Mouse (Mus musculus): Measurements from ENCODE around the gene Tmem211. TPM values are rescaled to one million over a fixed set of nuclear protein-coding genes. Genes with fewer than 3 reads are reported as not detected.
A peak's percentile ranks its signal among the peaks of the same experiment; 100 is the strongest.

Tmem211 gene
- polyA plus RNA-seq (2015; fragmentation: Nextera tagmentation; extraction: Ambion mirVana) = not detected in 2 replicates

DNA sequence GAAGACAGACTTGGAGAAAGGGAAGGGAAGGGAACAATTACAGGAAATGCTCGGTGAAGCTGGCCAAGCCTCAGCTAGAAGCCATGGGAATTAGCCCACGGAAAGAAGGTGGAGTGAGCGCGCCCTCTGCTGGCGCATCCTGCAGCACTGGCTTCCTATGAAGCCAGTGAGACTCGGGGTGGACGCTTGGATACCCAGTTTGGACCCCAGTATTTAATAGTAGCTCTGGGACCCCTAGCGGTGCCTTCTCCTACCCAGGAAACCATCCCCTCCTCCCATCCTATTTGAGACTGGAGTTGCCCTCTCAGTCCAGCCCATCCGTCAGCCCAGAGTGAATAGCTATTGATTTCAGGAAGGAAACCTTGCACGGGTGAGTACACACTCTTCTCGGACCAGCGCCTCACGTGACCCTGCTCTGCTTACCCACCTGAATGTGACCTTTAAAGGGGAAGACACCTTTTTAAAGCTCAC is at the start of gene Tmem211:
Gene Tmem211 (plus strand): TSS at position 278 of the 471 bp plus-strand sequence.
- peak; percentile 57; the same call in 1 of the 2 replicates for ATAC-seq (ENCODE audit: extremely low read depth, insufficient number of reproducible peaks, low FRiP score, low TSS enrichment)
- H3K4me2 ChIP-seq = peak within 1 kb of the TSS; percentile 63
- peak within 1 kb of the TSS; percentile 28 for H3K4me3 ChIP-seq
- 2% methylated on average over 13 of the region's 13 CpGs for WGBS
- H3K4me1 ChIP-seq = peaks cover 16% of the 10 kb centered on the region
- no peaks in the 10 kb centered on the region for H3K9me3 ChIP-seq
- H3K27ac ChIP-seq (replicated peaks) = peak within 1 kb of the TSS; percentile 72
- peaks cover 21% of the 10 kb centered on the region for H3K27me3 ChIP-seq (replicated peaks)
- H3K9ac ChIP-seq = peak within 1 kb of the TSS; percentile 57
- H3K36me3 ChIP-seq = no peaks in the 10 kb centered on the region

DNA sequence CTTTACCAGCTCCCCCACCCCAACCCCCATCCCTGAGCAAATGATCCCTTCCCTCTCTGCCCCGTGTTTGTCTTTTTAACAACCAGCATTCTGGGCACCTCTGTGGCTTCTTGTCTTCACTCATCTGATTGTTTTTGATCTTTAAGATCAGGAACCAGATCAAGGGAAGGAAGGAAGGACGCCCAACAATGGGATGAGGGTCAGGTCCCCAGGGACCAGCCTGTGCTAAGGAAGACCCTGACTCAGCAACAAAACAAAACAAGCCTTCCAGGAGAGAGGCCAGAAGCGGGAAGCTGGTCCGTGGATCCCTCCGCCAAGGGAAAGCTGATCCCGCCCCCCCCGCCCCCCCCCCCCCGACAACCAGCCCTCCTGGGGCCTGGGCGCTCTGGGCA is 47.3 kb upstream of the Tmem211 start:
- H3K4me1 ChIP-seq = peaks cover 20% of the 10 kb centered on the region
- 4% methylated on average over 9 of the region's 9 CpGs for WGBS
- ATAC-seq (ENCODE audit: extremely low read depth, insufficient number of reproducible peaks, low FRiP score, low TSS enrichment) = no peak

DNA sequence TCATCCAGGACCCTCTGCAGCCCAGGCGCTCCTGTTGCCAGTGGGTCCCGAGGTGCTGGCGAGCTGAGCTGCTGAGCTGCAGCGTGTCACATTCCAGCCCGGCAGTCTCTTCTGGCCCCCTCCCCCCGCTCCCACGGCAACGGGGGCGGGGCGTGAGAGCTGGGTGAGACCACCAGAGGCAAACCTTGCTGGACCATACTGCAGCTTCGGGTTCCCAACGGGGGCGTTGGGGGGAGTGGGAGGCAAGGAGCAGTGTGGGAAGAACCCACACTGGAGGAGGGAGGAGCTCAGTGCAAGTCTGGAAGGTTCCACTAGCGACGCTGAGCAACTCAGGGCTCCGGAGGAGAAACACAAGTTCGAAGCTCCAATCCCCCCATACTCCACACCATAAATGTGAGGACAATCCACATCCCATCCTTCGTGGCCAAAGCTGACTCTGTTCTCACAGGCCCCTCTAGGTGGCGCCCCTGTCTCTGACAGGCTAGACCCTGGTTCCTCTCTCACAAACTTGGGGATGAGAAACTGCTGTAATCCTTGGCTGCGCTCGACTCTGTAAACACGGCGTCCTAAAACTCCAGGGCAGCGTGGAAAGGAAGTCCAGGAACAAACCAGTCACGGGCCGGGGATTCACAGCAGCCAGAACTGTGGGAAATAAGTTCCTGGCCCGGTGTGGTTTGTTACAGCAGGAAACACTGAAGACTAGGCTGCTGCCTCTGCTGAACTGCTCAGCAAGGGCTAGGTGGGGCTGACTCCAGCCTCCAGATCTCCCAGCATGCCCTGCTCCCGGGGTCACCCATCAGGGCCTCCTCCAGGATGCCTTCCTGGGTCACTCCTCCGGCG is 46.6 kb upstream of the Tmem211 start:
- H3K27ac ChIP-seq (replicated peaks) = peak overlapping the region; percentile 76
- H3K9me3 ChIP-seq = peaks cover 2% of the 10 kb centered on the region; the same call in 1 of the 2 replicates
- H3K4me2 ChIP-seq = peak overlapping the region; percentile 71
- 2% methylated on average over 30 of the region's 30 CpGs for WGBS
- peak overlapping the region; percentile 47 for H3K4me3 ChIP-seq
- H3K9ac ChIP-seq = peak overlapping the region; percentile 80
- H3K4me1 ChIP-seq = peaks cover 19% of the 10 kb centered on the region
- peak; percentile 42; the same call in 1 of the 2 replicates for ATAC-seq (ENCODE audit: extremely low read depth, insufficient number of reproducible peaks, low FRiP score, low TSS enrichment)
- no peaks in the 10 kb centered on the region for H3K27me3 ChIP-seq (replicated peaks)
- H3K36me3 ChIP-seq = 0 out of 2 replicates have a peak, but pooled peaks cover 6% of the 10 kb centered on the region

More for the DNA sequence above, 47.3 kb upstream of the Tmem211 start:
- Histone ChIP-seq H3K27me3 (replicated peaks) (no peaks in the 10 kb centered on the region), H3K4me2 (peak overlapping the region; percentile 71), H3K9ac (peak overlapping the region; percentile 80), H3K36me3 (0 out of 2 replicates have a peak, but pooled peaks cover 6% of the 10 kb centered on the region), H3K27ac (replicated peaks) (peak overlapping the region; percentile 76), H3K9me3 (peaks cover 2% of the 10 kb centered on the region; the same call in 1 of the 2 replicates), H3K4me3 (peak overlapping the region; percentile 47)

DNA sequence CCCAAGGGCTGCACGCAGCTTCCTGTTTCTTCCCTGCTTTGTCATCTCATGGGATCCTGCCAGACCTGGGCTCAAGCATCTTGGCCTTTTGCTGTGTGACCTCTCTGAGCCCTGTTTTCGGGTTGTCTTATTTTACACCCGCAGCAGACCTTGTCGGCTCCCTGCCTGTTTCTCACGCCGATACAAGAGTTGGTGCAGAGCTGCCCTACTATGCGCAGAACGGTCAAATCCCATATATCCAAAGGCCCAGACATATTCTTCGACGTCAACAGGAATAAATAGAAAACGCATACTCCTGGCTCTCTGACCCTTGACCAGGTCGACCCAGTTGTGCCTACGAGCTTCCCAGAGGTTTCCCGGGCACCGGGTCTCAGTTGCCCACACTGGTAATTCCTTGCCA is 46.0 kb upstream of the Tmem211 start:
- Histone ChIP-seq H3K27ac (replicated peaks) (peak overlapping the region; percentile 76), H3K9ac (peak overlapping the region; percentile 80), H3K27me3 (replicated peaks) (no peaks in the 10 kb centered on the region), H3K4me2 (peak overlapping the region; percentile 71), H3K4me3 (peak overlapping the region; percentile 47), H3K36me3 (0 out of 2 replicates have a peak, but pooled peaks cover 6% of the 10 kb centered on the region), H3K9me3 (peaks cover 2% of the 10 kb centered on the region; the same call in 1 of the 2 replicates), H3K4me1 (peaks cover 16% of the 10 kb centered on the region)
- 76% methylated on average over 15 of the region's 15 CpGs for WGBS
- no peak for ATAC-seq (ENCODE audit: extremely low read depth, insufficient number of reproducible peaks, low FRiP score, low TSS enrichment)

DNA sequence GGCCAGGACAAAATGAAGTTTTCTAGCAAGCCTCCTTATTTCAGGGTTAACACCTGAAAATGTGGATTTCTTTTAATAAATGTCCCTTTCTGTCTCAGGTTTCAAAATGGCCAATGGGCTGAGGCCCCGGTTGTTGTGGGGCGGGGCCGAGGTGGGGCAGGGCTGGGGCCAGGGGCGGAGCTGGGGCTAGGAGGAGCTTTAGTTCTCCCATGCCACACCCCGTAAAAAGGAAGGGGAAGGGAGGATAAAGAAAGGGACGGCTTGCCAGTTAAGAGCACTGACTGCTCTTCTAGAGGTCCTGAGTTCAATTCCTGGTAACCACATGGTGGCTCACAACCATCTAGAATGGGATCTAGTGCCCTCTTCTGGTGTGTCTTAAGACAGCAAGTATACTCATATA is 45.3 kb upstream of the Tmem211 start:
- Histone ChIP-seq H3K9ac (no peak overlapping the region), H3K4me1 (peaks cover 16% of the 10 kb centered on the region), H3K36me3 (0 out of 2 replicates have a peak, but pooled peaks cover 6% of the 10 kb centered on the region), H3K4me2 (no peak overlapping the region), H3K4me3 (no peak overlapping the region), H3K9me3 (peaks cover 2% of the 10 kb centered on the region; the same call in 1 of the 2 replicates), H3K27ac (replicated peaks) (peak overlapping the region; percentile 43), H3K27me3 (replicated peaks) (no peaks in the 10 kb centered on the region)
- WGBS = 31% methylated on average over 6 of the region's 6 CpGs
- ATAC-seq (ENCODE audit: extremely low read depth, insufficient number of reproducible peaks, low FRiP score, low TSS enrichment) = no peak

DNA sequence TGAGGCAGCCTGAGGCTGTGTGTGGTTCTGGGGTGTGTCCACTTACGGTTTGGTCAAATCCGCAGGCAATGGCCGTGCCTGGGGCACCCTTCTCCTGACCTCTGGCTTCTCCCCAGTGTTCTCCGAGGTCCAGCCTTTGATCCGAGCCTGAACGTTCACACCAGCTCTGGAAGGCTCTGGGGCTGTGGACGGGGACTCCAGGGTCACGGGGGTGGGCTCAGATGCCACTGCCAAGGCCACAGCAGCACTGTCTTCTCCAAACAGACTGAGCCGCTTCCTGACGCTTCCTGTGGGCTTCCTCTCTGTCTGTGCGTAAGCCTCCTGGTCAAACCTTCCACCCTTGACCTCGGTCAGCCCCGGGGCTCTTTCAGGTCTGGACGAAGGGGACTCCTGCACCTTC is 36.2 kb upstream of the Tmem211 start:
- H3K4me3 ChIP-seq = no peak overlapping the region
- H3K4me2 ChIP-seq = no peak overlapping the region
- H3K27me3 ChIP-seq (replicated peaks) = no peaks in the 10 kb centered on the region
- 61% methylated on average over 14 of the region's 14 CpGs for WGBS
- H3K27ac ChIP-seq (replicated peaks) = no peak overlapping the region
- H3K36me3 ChIP-seq = no peaks in the 10 kb centered on the region; the same call in 1 of the 2 replicates
- no peak for ATAC-seq (ENCODE audit: extremely low read depth, insufficient number of reproducible peaks, low FRiP score, low TSS enrichment)
- H3K4me1 ChIP-seq = peaks cover 3% of the 10 kb centered on the region; the same call in 1 of the 2 replicates
- H3K9ac ChIP-seq = no peak overlapping the region
- no peaks in the 10 kb centered on the region for H3K9me3 ChIP-seq

DNA sequence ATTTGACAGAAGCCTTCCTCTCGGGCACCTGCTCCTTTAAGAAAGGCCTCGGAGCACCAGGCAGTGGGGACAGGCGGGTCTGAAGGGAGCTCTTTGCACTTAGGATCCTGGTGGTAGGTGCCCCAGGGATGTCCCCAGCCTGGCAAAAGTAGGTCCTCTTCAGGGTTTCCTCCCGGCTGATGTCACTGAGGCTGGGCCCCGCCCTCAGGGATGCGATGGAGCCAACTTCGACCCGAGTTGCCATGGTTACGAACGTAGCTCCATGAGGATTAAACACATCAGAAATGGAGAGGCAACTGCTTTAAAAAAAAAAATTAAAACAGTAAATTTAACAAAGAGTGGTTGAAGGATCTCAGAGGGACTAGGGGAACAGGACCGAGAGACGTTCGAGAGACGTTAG is 34.8 kb upstream of the Tmem211 start:
- 69% methylated on average over 14 of the region's 14 CpGs for WGBS

DNA sequence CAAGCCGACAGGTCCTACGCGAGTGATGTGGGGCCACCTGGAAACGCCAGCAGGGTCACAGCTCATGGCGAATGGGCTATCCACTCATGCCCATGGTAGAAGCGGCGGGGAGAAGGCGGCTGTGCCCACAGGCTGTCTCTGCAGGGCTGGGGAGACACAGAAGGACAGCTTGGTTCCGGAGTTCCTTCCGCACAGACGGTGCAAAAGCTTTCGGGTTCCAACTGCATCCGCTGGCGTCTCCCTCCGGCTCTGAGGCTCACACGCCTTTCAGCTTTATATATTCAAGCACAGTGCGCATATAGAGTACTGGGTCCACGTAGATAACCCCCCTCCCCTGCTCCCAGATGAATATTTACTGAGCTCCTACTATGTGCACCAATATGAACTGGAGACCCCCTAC is 32.9 kb upstream of the Tmem211 start:
- H3K4me2 ChIP-seq = no peak overlapping the region
- peaks cover 22% of the 10 kb centered on the region for H3K4me1 ChIP-seq
- H3K27me3 ChIP-seq (replicated peaks) = 0 out of 2 replicates have a peak, but pooled peaks cover 6% of the 10 kb centered on the region
- no peak overlapping the region for H3K27ac ChIP-seq (replicated peaks)
- WGBS = 85% methylated on average over 18 of the region's 18 CpGs
- no peak overlapping the region for H3K9ac ChIP-seq
- H3K36me3 ChIP-seq = no peaks in the 10 kb centered on the region; the same call in 1 of the 2 replicates
- no peak overlapping the region for H3K4me3 ChIP-seq
- ATAC-seq (ENCODE audit: extremely low read depth, insufficient number of reproducible peaks, low FRiP score, low TSS enrichment) = no peak
- no peaks in the 10 kb centered on the region for H3K9me3 ChIP-seq

More for the DNA sequence above, 34.8 kb upstream of the Tmem211 start:
- Histone ChIP-seq H3K9me3 (no peaks in the 10 kb centered on the region), H3K36me3 (no peaks in the 10 kb centered on the region; the same call in 1 of the 2 replicates), H3K4me1 (peaks cover 11% of the 10 kb centered on the region), H3K27me3 (replicated peaks) (0 out of 2 replicates have a peak, but pooled peaks cover 6% of the 10 kb centered on the region), H3K4me3 (no peak overlapping the region), H3K9ac (no peak overlapping the region), H3K4me2 (no peak overlapping the region), H3K27ac (replicated peaks) (no peak overlapping the region)
- ATAC-seq (ENCODE audit: extremely low read depth, insufficient number of reproducible peaks, low FRiP score, low TSS enrichment) = no peak

DNA sequence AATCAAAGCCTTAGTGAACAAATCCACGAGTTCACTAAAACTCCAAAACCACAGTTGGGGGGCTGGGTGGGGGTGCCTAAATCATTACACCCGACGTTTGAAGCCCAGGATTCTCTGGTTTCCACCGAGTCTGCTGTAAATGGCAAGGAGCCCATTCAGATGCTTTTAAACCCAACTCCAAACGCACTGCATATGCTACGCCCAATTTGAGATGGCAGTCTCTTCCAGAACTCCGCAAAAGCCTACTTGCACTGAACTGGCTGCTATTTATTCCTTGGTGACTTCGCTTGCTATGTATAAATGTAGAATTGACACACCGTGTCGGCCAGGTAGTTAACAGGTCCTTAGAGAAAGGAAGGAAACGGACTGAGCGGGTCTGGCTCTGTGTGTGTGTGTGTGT is 31.3 kb upstream of the Tmem211 start:
- H3K9me3 ChIP-seq = no peaks in the 10 kb centered on the region
- no peak overlapping the region for H3K27ac ChIP-seq (replicated peaks)
- 0 out of 2 replicates have a peak, but pooled peaks cover 6% of the 10 kb centered on the region for H3K27me3 ChIP-seq (replicated peaks)
- no peaks in the 10 kb centered on the region; the same call in 1 of the 2 replicates for H3K36me3 ChIP-seq
- peaks cover 36% of the 10 kb centered on the region for H3K4me1 ChIP-seq
- no peak overlapping the region for H3K9ac ChIP-seq
- WGBS = 80% methylated on average over 12 of the region's 12 CpGs
- H3K4me2 ChIP-seq = no peak overlapping the region
- no peak overlapping the region for H3K4me3 ChIP-seq
- ATAC-seq (ENCODE audit: extremely low read depth, insufficient number of reproducible peaks, low FRiP score, low TSS enrichment) = no peak

DNA sequence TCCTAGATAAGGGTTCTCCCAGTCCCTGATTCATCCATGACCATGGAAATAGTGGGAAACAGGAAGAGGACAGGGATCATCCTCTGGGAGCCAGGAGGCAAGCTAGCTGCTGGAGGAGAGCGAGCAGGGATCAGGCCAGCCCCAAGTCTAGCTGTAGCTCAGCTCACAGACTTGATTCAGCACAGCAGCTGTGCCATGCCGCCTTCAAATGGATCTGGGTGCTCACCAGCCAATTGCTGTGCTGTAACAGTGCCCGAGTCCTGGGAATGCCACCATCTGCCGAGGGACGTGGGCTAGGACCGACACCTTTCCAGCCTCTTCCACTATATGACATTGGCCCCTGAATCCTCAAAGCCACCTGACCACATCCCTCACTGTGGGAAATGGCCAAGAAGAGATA is 30.8 kb upstream of the Tmem211 start:
- Histone ChIP-seq H3K27ac (replicated peaks) (0 out of 2 replicates have a peak overlapping the region, but pooled peaks have one; percentile 78), H3K4me1 (peaks cover 40% of the 10 kb centered on the region)
- 77% methylated on average over 6 of the region's 6 CpGs for WGBS

More for the DNA sequence above, 30.8 kb upstream of the Tmem211 start:
- Histone ChIP-seq H3K4me3 (no peak overlapping the region), H3K36me3 (no peaks in the 10 kb centered on the region; the same call in 1 of the 2 replicates), H3K9ac (no peak overlapping the region), H3K9me3 (no peaks in the 10 kb centered on the region), H3K4me2 (no peak overlapping the region), H3K27me3 (replicated peaks) (0 out of 2 replicates have a peak, but pooled peaks cover 6% of the 10 kb centered on the region)
- ATAC-seq (ENCODE audit: extremely low read depth, insufficient number of reproducible peaks, low FRiP score, low TSS enrichment) = no peak

Data from heart, embryonic 13.5 days (tissue).